Mouse (Mus musculus) kidney, adult 2 months (tissue): ENCODE results near the gene Odf4. TPM values are rescaled to one million over a fixed set of nuclear protein-coding genes. Genes with fewer than 3 reads are reported as not detected.
A peak's percentile ranks its signal among the peaks of the same experiment; 100 is the strongest.
"Not testable (repeated sequence)": the region's sequence is repeated elsewhere in the genome, so short reads cannot be mapped to it uniquely, and the experiment has no call there.

Source experiments
- DNase-seq: peaks from one replicate; pipeline ENCODE4 v3.0.0; 2021
- H3K27ac ChIP-seq: fragments of 200-500 bp; 2 replicates; pipeline ENCODE4 v1.5.1; 2012; ENCODE audit warnings: low read depth, low read length, control low read depth, inconsistent platforms; ENCODE audit not compliant: insufficient read depth
- H3K27me3 ChIP-seq: fragments of 200-500 bp; replicated peaks from 2 replicates; pipeline ENCODE4 v1.6.1; 2012; ENCODE audit warnings: mild to moderate bottlenecking, moderate library complexity, low read length, inconsistent platforms; ENCODE audit not compliant: control insufficient read depth, insufficient read depth
- H3K36me3 ChIP-seq: fragments of 200-500 bp; 2 replicates; pipeline ENCODE4 v1.6.1; 2012; ENCODE audit warnings: mild to moderate bottlenecking, moderate library complexity, low read length, inconsistent platforms; ENCODE audit not compliant: control insufficient read depth, insufficient read depth
- H3K4me1 ChIP-seq: fragments of 200-500 bp; 2 replicates; pipeline ENCODE4 v1.6.1; 2011; ENCODE audit warnings: low read length; ENCODE audit not compliant: control insufficient read depth, insufficient read depth
- H3K4me3 ChIP-seq: fragments of 200-500 bp; 2 replicates; pipeline ENCODE4 v1.5.1; 2011; ENCODE audit warnings: mild to moderate bottlenecking, low read depth, low read length, control low read depth; ENCODE audit not compliant: insufficient read depth
- CTCF ChIP-seq: fragments of 200-500 bp; conservative IDR thresholded peaks from 2 replicates; pipeline ENCODE4 v1.5.1; 2011; ENCODE audit warnings: low read depth, mild to moderate bottlenecking, control low read depth, low read length, moderate library complexity, mixed read lengths; ENCODE audit not compliant: insufficient read depth, insufficient read length
- POLR2A ChIP-seq: fragments of 200-500 bp; IDR thresholded peaks from one replicate; pipeline ENCODE4 v1.6.1; 2011; ENCODE audit warnings: low read depth, low read length, control low read depth
- WGBS: fragments of 180-500 bp; shearing (Covaris S2); methylation state at CpG from one replicate; pipeline ENCODE4 v1.1.7; 2018; 5-methylcytosine and 5-hydroxymethylcytosine counted together
- polyA plus RNA-seq: library from polyadenylated mRNA; depleted of rRNA; stranded (reverse); fragments of >200 nt; gene quantifications from 2 replicates; pipeline ENCODE4 v1.2.3, GENCODE M21; 2012

Odf4 gene
- polyA plus RNA-seq, 1 experiment: 0.33 TPM

DNA sequence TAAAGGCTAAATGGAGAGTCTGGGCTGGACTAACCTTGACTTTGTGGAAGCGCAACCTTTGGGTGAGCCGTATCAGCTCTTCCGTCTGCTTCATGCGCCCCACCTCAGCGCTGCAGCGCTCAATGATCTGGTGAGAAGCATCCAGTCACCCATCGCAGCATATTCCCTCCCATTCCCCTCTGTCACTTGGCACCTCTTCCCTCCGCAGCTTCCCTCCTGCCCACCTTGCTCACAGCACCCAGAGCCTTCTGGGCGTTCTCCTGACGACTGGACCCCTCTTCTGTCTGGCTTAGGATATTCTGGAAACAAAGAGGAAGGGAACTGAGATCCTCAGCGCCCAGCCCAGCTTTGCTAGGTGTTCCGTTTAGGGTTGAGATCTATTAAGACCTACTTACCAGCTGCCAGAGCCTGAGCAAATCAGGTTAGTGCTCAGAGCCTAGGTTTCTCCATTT lies 20.7 kb upstream of the Odf4 start:
- TF ChIP-seq POLR2A (no peak), CTCF (no peak)
- Histone ChIP-seq H3K36me3 (no peaks in the 10 kb centered on the region), H3K27ac (no peak overlapping the region), H3K27me3 (no peaks in the 10 kb centered on the region), H3K4me1 (0 out of 2 replicates have a peak, but pooled peaks cover under 1% of the 10 kb centered on the region), H3K4me3 (no peak overlapping the region)
- WGBS: 34% methylated on average over 12 of the region's 12 CpGs
- DNase-seq: no peak

- Histone ChIP-seq H3K27me3 (no peaks in the 10 kb centered on the region), H3K4me3 (no peak overlapping the region)
- WGBS: 43% methylated on average over 14 of the region's 16 CpGs
These were observed 20.0 kb upstream of the Odf4 start for GRCm38 (mm10) chr11:68946806-68947440.

DNA sequence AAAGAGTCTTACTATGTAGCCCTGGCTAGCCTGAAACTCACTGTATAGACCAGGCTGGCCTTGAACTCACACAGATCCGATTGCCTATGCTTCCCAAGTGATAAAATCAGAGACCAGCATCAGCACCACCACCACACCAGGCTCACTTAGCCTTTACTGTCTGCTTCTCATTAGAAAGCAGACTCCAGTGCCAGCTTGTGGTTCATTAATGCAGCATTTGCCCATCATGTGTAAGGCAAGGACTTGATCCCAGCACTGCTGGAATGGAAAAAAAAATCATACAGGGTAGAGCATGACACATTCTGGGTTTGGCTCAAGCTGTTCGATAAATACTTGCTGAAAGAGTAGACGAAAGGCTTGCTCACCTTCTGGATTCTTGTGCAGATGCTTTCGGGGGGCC lies 19.1 kb upstream of the Odf4 start:
- H3K27me3 ChIP-seq: no peaks in the 10 kb centered on the region
- DNase-seq: no peak
- no peak overlapping the region for H3K27ac ChIP-seq
- no peak for TF ChIP-seq POLR2A
- TF ChIP-seq CTCF: no peak
- H3K4me1 ChIP-seq: peaks cover 12% of the 10 kb centered on the region
- WGBS: 72% methylated on average over 4 of the region's 4 CpGs
- no peak overlapping the region for H3K4me3 ChIP-seq
- no peaks in the 10 kb centered on the region for H3K36me3 ChIP-seq

More at GRCm38 (mm10) chr11:68946806-68947440, 20.0 kb upstream of the Odf4 start:
- H3K4me1 ChIP-seq: peaks cover 6% of the 10 kb centered on the region; the same call in 1 of the 2 replicates
- no peaks in the 10 kb centered on the region for H3K36me3 ChIP-seq
- no peak overlapping the region for H3K27ac ChIP-seq
- DNase-seq: no peak
- TF ChIP-seq POLR2A (no peak), CTCF (no peak)

DNA sequence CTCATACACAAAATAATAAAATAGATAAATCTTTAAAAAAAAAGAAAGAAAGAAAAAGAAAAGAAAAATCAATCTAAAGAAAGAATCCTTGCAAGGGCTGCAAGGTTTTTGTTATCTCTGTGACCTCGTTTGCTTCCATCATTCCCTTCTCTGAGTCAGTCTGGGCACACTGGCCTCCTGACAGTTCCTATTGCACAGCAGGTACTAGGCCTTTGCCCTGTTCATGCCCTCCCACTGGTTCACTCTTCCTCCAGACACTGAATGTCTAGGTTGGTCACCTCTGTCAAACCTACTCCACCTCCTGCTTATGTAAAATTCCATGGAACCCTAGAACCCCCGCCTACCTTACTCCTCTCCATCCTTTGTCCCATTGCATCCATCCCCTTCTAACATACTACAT lies 18.4 kb upstream of the Odf4 start:
- no peak for TF ChIP-seq POLR2A
- TF ChIP-seq CTCF: no peak
- H3K27me3 ChIP-seq: no peaks in the 10 kb centered on the region
- H3K4me3 ChIP-seq: no peak overlapping the region
- no peak overlapping the region for H3K27ac ChIP-seq
- no peak for DNase-seq
- peaks cover 13% of the 10 kb centered on the region for H3K4me1 ChIP-seq
- WGBS: 79% methylated on average over 2 of the region's 2 CpGs
- no peaks in the 10 kb centered on the region for H3K36me3 ChIP-seq

- Histone ChIP-seq H3K4me1 (peaks cover 13% of the 10 kb centered on the region), H3K36me3 (no peaks in the 10 kb centered on the region), H3K4me3 (no peak overlapping the region), H3K27me3 (no peaks in the 10 kb centered on the region), H3K27ac (peak overlapping the region; percentile 7; the same call in 1 of the 2 replicates)
- peak; percentile 79 for DNase-seq
- 64% methylated on average over 8 of the region's 8 CpGs for WGBS
- no peak for TF ChIP-seq POLR2A
- no peak for TF ChIP-seq CTCF
These were observed 15.8 kb upstream of the Odf4 start for GRCm38 (mm10) chr11:68942731-68943130.

- H3K4me1 ChIP-seq: peaks cover 13% of the 10 kb centered on the region
- peak; percentile 93 for DNase-seq
- H3K27ac ChIP-seq: peak overlapping the region; percentile 81
- H3K27me3 ChIP-seq: no peaks in the 10 kb centered on the region
- peak overlapping the region; percentile 38 for H3K4me3 ChIP-seq
- WGBS: 17% methylated on average over 4 of the region's 4 CpGs
- H3K36me3 ChIP-seq: no peaks in the 10 kb centered on the region
- TF ChIP-seq POLR2A (peak; percentile 77), CTCF (no peak)
These were observed 13.6 kb upstream of the Odf4 start for GRCm38 (mm10) chr11:68940516-68940915.

GRCm38 (mm10) chr11:68939451-68940304 lies 12.8 kb upstream of the Odf4 start:
- 1% methylated on average over 16 of the region's 16 CpGs for WGBS
- Histone ChIP-seq H3K27me3 (no peaks in the 10 kb centered on the region), H3K36me3 (no peaks in the 10 kb centered on the region), H3K4me1 (peaks cover 13% of the 10 kb centered on the region), H3K4me3 (peak overlapping the region; percentile 50), H3K27ac (peak overlapping the region; percentile 97)
- TF ChIP-seq CTCF (no peak), POLR2A (peak; percentile 65)
- DNase-seq: peak; percentile 97

DNA sequence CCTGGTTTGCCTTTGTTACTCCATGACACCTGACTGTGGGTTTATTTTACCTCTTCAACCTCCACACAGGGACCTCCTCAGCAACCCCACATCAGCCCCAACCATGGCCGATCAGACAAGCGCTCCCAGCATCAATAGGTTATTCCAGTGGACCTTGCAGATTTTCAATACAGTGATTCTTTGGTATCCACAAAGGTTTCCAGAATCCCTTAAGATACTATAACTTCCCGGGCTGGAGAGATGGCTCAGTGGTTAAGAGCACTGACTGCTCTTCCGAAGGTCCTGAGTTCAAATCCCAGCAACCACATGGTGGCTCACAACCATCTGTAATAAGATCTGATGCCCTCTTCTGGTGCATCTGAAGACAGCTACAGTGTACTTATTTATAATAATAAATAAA lies 10.1 kb upstream of the Odf4 start:
- DNase-seq, H3K27ac ChIP-seq, H3K4me1 ChIP-seq, H3K36me3 ChIP-seq, H3K4me3 ChIP-seq, H3K27me3 ChIP-seq: not testable (repeated sequence)
- 95% methylated on average over 4 of the region's 4 CpGs for WGBS
